Mouse (Mus musculus) urinary bladder, postnatal 36 days (tissue): ENCODE measurements around the gene Olfr1489.
"Not testable (repeated sequence)": the region's sequence is repeated elsewhere in the genome, so short reads cannot be mapped to it uniquely, and the experiment has no call there.

Experiments used
- DNase-seq, 2 experiments: peaks; one replicate each; pipeline ENCODE4 v3.0.0; 2022; ENCODE audit warnings: low spot score in 2 of 2, mixed read lengths in 1 of 2

Olfr1489 gene

DNA sequence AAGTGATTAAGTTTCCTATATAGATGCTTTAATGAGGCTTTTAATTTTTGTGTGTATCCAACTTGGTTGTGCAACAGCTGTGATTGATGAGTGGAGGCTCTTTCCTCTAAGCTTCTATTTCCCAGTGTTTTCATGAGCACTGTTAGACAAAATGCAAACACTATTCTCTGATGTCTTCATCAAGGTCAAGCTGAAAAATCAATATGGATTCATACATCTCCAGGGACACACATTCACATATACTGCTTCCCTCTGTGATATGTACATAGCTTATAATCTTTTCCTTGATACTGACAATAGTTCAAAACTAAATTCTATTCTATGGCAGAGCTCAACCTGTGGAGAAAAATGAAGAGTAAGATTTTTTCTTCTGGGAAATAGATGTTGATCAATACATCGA, at the start of gene Olfr1489:
Olfr1489 (plus strand) TSS at position 301 of the 400 bp plus-strand sequence.
- no peak for DNase-seq

DNA sequence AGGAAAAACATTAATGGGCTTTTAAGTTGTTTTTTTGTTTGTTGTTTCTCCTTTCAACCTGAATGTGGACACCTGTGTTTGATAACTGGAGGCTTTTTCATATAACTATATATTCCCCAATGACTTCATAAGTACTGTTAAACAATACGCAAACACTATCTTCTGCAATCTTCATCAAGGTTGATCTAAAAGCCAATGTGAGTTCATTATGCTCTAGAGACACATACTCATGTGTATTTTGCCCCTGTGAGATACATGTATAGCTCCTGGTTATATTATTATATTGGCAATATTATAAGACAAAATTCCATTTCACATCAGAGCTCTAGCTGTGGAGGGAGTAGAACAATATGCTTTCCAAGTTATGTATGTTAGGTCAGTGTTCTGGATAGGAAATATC, 48.2 kb upstream of the Olfr1489 start, which contains the start of gene Olfr1484:
Olfr1484 (plus strand) TSS at position 301 of the 400 bp plus-strand sequence.
- no peak for DNase-seq

DNA sequence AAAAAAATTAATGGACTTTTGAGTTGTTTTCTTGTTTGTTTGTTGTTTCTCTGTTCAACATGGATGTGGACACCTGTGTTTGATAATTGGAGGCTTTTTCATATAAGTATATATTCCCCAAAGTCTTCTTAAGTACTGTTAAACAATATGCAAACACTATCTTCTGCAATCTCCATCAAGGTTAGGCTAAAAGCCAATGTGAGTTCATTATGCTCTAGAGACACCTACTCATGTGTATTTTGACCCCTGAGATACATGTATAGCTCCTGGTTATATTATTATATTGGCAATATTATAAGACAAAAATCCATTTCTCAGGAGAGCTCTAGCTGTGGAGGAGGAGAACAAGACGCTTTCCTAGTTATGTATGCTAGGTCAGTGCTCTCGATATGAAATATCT, 14.3 kb upstream of the Olfr1489 start, which contains the start of gene Olfr1487:
Olfr1487 (plus strand) TSS at position 301 of the 400 bp plus-strand sequence.
- not testable (repeated sequence) for DNase-seq

DNA sequence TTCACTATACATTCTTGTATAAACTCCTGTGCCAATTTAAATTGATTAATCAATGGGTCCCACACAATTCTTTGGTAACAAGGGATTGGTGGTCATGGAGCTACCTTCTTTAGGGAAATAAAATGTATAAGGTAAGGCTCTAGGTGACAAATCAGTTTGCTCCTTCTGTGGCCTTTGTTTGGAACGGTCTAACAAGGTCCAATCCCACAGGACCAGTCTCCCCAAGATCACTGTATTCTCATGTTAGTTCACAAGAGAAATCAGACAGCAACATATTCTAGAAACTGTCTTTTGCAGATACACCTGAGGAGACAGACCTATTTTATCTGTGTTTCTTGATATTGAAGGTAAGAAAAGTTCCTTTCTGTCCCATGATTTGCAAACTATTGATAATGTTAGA, 19.4 kb downstream of the Olfr1489 start, which contains the start of gene Olfr1490:
Olfr1490 (plus strand) TSS at position 301 of the 400 bp plus-strand sequence.
- DNase-seq: no peak
